Mouse (Mus musculus) bone marrow, adult 2 months (tissue): ENCODE measurements around the gene Kcna1.

Experiments
- CTCF ChIP-seq: fragments of 200-500 bp; IDR thresholded peaks from 2 replicates; pipeline ENCODE4 v1.5.1; 2011; ENCODE audit warnings: low read length, control low read depth; ENCODE audit not compliant: control insufficient read depth, insufficient read depth
- POLR2A ChIP-seq: fragments of 200-500 bp; IDR thresholded peaks from 2 replicates; pipeline ENCODE4 v1.6.1; 2011; ENCODE audit warnings: low read depth, mild to moderate bottlenecking, control low read depth, low read length, borderline replicate concordance; ENCODE audit not compliant: control insufficient read depth

DNA sequence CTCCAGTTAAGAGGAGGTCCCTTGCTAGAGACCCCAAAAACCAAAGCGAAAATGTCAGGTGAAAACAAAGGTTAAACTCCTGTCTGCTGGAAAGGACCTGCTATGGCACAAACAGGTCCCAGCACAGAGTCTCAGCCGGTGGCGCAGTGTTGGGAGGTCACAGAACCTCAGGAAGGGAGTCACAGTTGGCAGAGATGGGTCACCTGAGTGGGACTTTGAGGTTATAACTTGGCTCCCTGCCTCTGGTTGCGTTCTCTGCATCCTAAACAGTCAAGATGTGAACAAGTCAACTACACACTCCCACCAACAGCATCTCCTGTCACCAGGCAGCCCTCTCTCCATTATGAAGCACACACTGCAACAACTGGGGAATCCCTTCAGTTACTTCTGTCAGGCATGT is 48.4 kb downstream of the Kcna1 start:
- no peak for TF ChIP-seq CTCF
- TF ChIP-seq POLR2A: no peak
